ENCODE assay signal across 19 mouse cellular contexts in genomic region chr12:33927334-33928098, GRCm38 (mm10). TPM values are rescaled to one million over a fixed set of nuclear protein-coding genes. Genes with fewer than 3 reads are reported as not detected.
DNase-seq lines count a peak whose midpoint lies in the region; ATAC-seq lines count a peak whose summit lies in the region.
"Had no signal": no experiment of that assay in that cellular context is flagged by ENCODE, and none has a peak within 500 bp of the region (broad histone marks: within the 10 kb centered on the region; RNA-seq: fewer than 3 reads in every experiment).

No protein-coding gene starts in this region.

- H3K4me2 ChIP-seq in embryonic facial prominence, embryonic 12.5 days (replicated peaks) = peak overlapping the region; percentile 50; the same call in 1 of the 2 replicates
- peak overlapping the region; percentile 57 for H3K4me2 ChIP-seq in forebrain, embryonic 15.5 days (replicated peaks)
- peak overlapping the region; percentile 58 for H3K4me2 ChIP-seq in neural tube, embryonic 13.5 days

- ATAC-seq in embryonic facial prominence, embryonic 12.5 days (ENCODE audit: insufficient number of reproducible peaks, insufficient read depth, low FRiP score, low TSS enrichment) = no peak
- no peak for ATAC-seq in forebrain, embryonic 15.5 days (replicated peaks)
- no peak for ATAC-seq in neural tube, embryonic 13.5 days (ENCODE audit: low read depth)

- no peaks in the 10 kb centered on the region for H3K9me3 ChIP-seq in embryonic facial prominence, embryonic 12.5 days
- H3K9me3 ChIP-seq in forebrain, embryonic 15.5 days = no peaks in the 10 kb centered on the region
- H3K9me3 ChIP-seq in neural tube, embryonic 13.5 days = no peaks in the 10 kb centered on the region
- H3K9me3 ChIP-seq: heart, embryonic 10.5 days; kidney, embryonic 15.5 days; limb, embryonic 15.5 days had no signal

- no peak overlapping the region for H3K4me3 ChIP-seq in embryonic facial prominence, embryonic 12.5 days
- H3K4me3 ChIP-seq in forebrain, embryonic 15.5 days = peak overlapping the region; percentile 35
- H3K4me3 ChIP-seq in neural tube, embryonic 13.5 days = peak overlapping the region; percentile 32

- H3K36me3 ChIP-seq in embryonic facial prominence, embryonic 12.5 days = no peaks in the 10 kb centered on the region
- no peaks in the 10 kb centered on the region for H3K36me3 ChIP-seq in forebrain, embryonic 15.5 days
- no peaks in the 10 kb centered on the region for H3K36me3 ChIP-seq in neural tube, embryonic 13.5 days
- H3K36me3 ChIP-seq: heart, embryonic 10.5 days; kidney, embryonic 15.5 days; limb, embryonic 15.5 days had no signal

- WGBS in embryonic facial prominence, embryonic 12.5 days = 2% methylated on average over 15 of the region's 15 CpGs
- WGBS in forebrain, embryonic 15.5 days = 2% methylated on average over 15 of the region's 15 CpGs
- 1% methylated on average over 15 of the region's 15 CpGs for WGBS in neural tube, embryonic 13.5 days

- DNase-seq in mesoderm, embryonic 11.5 days (ENCODE audit: low read depth, low spot score) = peak; percentile 34
- no peak for DNase-seq in layer of hippocampus, postnatal 14 days (ENCODE audit: low spot score in 2 of 2)
- no peak for DNase-seq in right cerebral cortex, postnatal 25 days
- DNase-seq in thymus, postnatal 4 days = no peak
- DNase-seq: cerebellum, adult 11 months had no signal

- no peak overlapping the region for H3K27ac ChIP-seq in embryonic facial prominence, embryonic 12.5 days
- no peak overlapping the region for H3K27ac ChIP-seq in forebrain, embryonic 15.5 days (replicated peaks)
- H3K27ac ChIP-seq in neural tube, embryonic 13.5 days (replicated peaks) = no peak overlapping the region
- H3K27ac ChIP-seq: heart, embryonic 10.5 days; kidney, embryonic 15.5 days; limb, embryonic 15.5 days had no signal

- H3K9ac ChIP-seq in embryonic facial prominence, embryonic 12.5 days = no peak overlapping the region
- H3K9ac ChIP-seq in forebrain, embryonic 15.5 days (replicated peaks) = no peak overlapping the region
- no peak overlapping the region for H3K9ac ChIP-seq in neural tube, embryonic 13.5 days
- H3K9ac ChIP-seq: kidney, embryonic 15.5 days; limb, embryonic 15.5 days had no signal

- H3K27me3 ChIP-seq in embryonic facial prominence, embryonic 12.5 days = peaks cover 36% of the 10 kb centered on the region
- peaks cover 29% of the 10 kb centered on the region for H3K27me3 ChIP-seq in forebrain, embryonic 15.5 days
- H3K27me3 ChIP-seq in neural tube, embryonic 13.5 days = peaks cover 51% of the 10 kb centered on the region

- H3K4me1 ChIP-seq in embryonic facial prominence, embryonic 12.5 days = peaks cover 13% of the 10 kb centered on the region; the same call in 1 of the 2 replicates
- peaks cover 19% of the 10 kb centered on the region for H3K4me1 ChIP-seq in forebrain, embryonic 15.5 days
- H3K4me1 ChIP-seq in neural tube, embryonic 13.5 days (replicated peaks) = peaks cover 21% of the 10 kb centered on the region

RNA-seq across cellular contexts. Expression of gene Ferd3l, which starts 0.7 kb away (rescaled TPM):
- polyA plus RNA-seq in embryonic facial prominence, embryonic 12.5 days (2016; fragmentation: Nextera tagmentation; extraction: Ambion mirVana) = 0.19 TPM in 1 of 2 replicates, not detected in the other
- polyA plus RNA-seq in forebrain, embryonic 15.5 days (2015; fragmentation: Nextera tagmentation; extraction: Ambion mirVana) = not detected in 2 replicates
- 0.70 and 1.0 TPM in 2 replicates for polyA plus RNA-seq in neural tube, embryonic 13.5 days (2015; fragmentation: Nextera tagmentation; extraction: Ambion mirVana)
- total RNA-seq in layer of hippocampus, postnatal 14 days (2021) = under 1 TPM in 1 of 2 experiments, not detected in 1; 0.39 TPM
- total RNA-seq: adrenal gland, postnatal 10 days; gastrocnemius, adult 18-20 months; hematopoietic stem cell, adult 5-6 weeks; layer of hippocampus, postnatal 25 days; megakaryocyte-erythroid progenitor cell, adult 5-6 weeks had no signal
- polyA plus RNA-seq: embryonic facial prominence, embryonic 14.5 days; heart, embryonic 10.5 days; kidney, embryonic 15.5 days; limb, embryonic 15.5 days; lung, embryonic 16.5 days; spleen, adult 2 months had no signal

RNA-seq across cellular contexts. Expression of gene Twist1, which starts 30.0 kb away (rescaled TPM):
- 79.1 and 85.3 TPM in 2 replicates for polyA plus RNA-seq in embryonic facial prominence, embryonic 12.5 days (2016; fragmentation: Nextera tagmentation; extraction: Ambion mirVana)
- polyA plus RNA-seq in forebrain, embryonic 15.5 days (2015; fragmentation: Nextera tagmentation; extraction: Ambion mirVana) = 0.63 and 0.74 TPM in 2 replicates
- polyA plus RNA-seq in neural tube, embryonic 13.5 days (2015; fragmentation: Nextera tagmentation; extraction: Ambion mirVana) = 3.2 and 5.2 TPM in 2 replicates
- total RNA-seq in layer of hippocampus, postnatal 14 days (2021) = 1 to 10 TPM; 1.6 to 1.9 TPM
- total RNA-seq: hematopoietic stem cell, adult 5-6 weeks; megakaryocyte-erythroid progenitor cell, adult 5-6 weeks had no signal

Comparison
In these comparisons a context has a peak if more than half of its experiments do, and no peak if none do; other contexts are left out.
1. RNA of gene Twist1, which starts 30.0 kb away (polyA plus RNA-seq): 79.1 to 85.3 TPM in embryonic facial prominence, embryonic 12.5 days; 3.2 to 5.2 TPM in neural tube, embryonic 13.5 days and 0.63 to 0.74 TPM in forebrain, embryonic 15.5 days; every median in the first group is over 10 times any median in the second.
2. Peak in every context shown above with its lines, with median percentiles within 50 percentile points of each other: H3K4me2 ChIP-seq.